Comparison of ENCODE assay signal across 14 mouse cellular contexts in the genomic region with DNA sequence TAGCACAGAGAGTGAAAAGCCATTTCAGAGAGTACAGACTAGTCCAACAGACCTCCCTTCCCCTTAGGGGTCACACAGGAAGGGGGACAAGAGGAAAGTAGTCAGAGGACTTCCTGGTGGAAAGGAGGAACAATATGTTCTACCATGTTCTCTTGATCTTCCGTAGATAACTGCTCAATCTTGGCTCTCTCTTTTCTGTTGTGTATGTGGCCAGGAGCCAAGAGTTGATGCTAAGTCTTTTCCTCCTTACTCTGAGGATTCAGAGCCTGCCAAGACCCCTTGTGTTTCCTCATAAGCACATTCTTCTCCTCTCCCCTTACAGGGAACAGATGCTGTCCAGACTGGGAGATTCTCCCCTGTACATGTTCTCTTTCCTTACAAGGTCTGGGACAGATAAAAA.
DNase-seq lines count a peak whose midpoint lies in the region; ATAC-seq and TF ChIP-seq lines count a peak whose summit lies in the region.
"Had no signal": no experiment of that assay in that cellular context is flagged by ENCODE, and none has a peak within 500 bp of the region (broad histone marks: within the 10 kb centered on the region; RNA-seq: fewer than 3 reads in every experiment).

No protein-coding gene starts in this region.

- TF ChIP-seq CTCF in hindbrain, postnatal 0 days (IDR thresholded peaks at IDR 0.05; ENCODE audit: low read depth), result no peak
- TF ChIP-seq CTCF in lung, adult 2 months (IDR thresholded peaks at IDR 0.05; ENCODE audit: insufficient read depth, low read length), result no peak

- no peaks in the 10 kb centered on the region for H3K36me3 ChIP-seq in hindbrain, postnatal 0 days (ENCODE audit: insufficient read depth, low read length)
- no peaks in the 10 kb centered on the region for H3K36me3 ChIP-seq in hindbrain, embryonic 16.5 days (ENCODE audit: control insufficient read depth, insufficient read depth, low read length)
- no peaks in the 10 kb centered on the region for H3K36me3 ChIP-seq in lung, embryonic 15.5 days
- no peaks in the 10 kb centered on the region for H3K36me3 ChIP-seq in lung, embryonic 16.5 days (ENCODE audit: control insufficient read depth, insufficient read depth, low read length)
- no peaks in the 10 kb centered on the region for H3K36me3 ChIP-seq in stomach, embryonic 15.5 days

- H3K27ac ChIP-seq in hindbrain, postnatal 0 days, result no peak overlapping the region
- no peak overlapping the region for H3K27ac ChIP-seq in hindbrain, embryonic 16.5 days (ENCODE audit: low read depth, low read length)
- H3K27ac ChIP-seq in lung, embryonic 15.5 days, result peak overlapping the region; percentile 48
- H3K27ac ChIP-seq in lung, embryonic 16.5 days (ENCODE audit: low read length), result peak overlapping the region; percentile 41; the same call in 1 of the 2 replicates
- peak overlapping the region; percentile 48; the same call in 1 of the 2 replicates for H3K27ac ChIP-seq in stomach, embryonic 15.5 days

- DNase-seq in hindbrain, postnatal 0 days (ENCODE audit: low spot score), result peak; percentile 8
- no peak for DNase-seq in lung, adult 2 months
- DNase-seq in layer of hippocampus, postnatal 36 days, result no peak
- DNase-seq: adrenal gland, postnatal 10 days; cerebellum, adult 9-11 months; gastrocnemius, postnatal 10 days; right cerebral cortex, postnatal 14 days had no signal

- H3K9ac ChIP-seq in hindbrain, postnatal 0 days (replicated peaks; ENCODE audit: low read length), result no peak overlapping the region
- H3K9ac ChIP-seq in hindbrain, embryonic 16.5 days (ENCODE audit: low read depth, low read length), result no peak overlapping the region
- H3K9ac ChIP-seq in lung, embryonic 15.5 days, result no peak overlapping the region
- no peak overlapping the region for H3K9ac ChIP-seq in lung, embryonic 16.5 days (ENCODE audit: low read length)
- no peak overlapping the region for H3K9ac ChIP-seq in stomach, embryonic 15.5 days

- WGBS in hindbrain, postnatal 0 days, result 52% methylated on average over 1 of the region's 1 CpGs
- 70% methylated on average over 1 of the region's 1 CpGs for WGBS in hindbrain, embryonic 16.5 days
- 40% methylated on average over 1 of the region's 1 CpGs for WGBS in lung, embryonic 15.5 days
- 27% methylated on average over 1 of the region's 1 CpGs for WGBS in lung, adult 2 months
- 36% methylated on average over 1 of the region's 1 CpGs for WGBS in lung, embryonic 16.5 days
- 32% methylated on average over 1 of the region's 1 CpGs for WGBS in stomach, embryonic 15.5 days

- H3K4me3 ChIP-seq in hindbrain, postnatal 0 days (ENCODE audit: low read length), result no peak overlapping the region
- no peak overlapping the region for H3K4me3 ChIP-seq in hindbrain, embryonic 16.5 days (ENCODE audit: low read length)
- H3K4me3 ChIP-seq in lung, embryonic 15.5 days, result no peak overlapping the region
- H3K4me3 ChIP-seq in lung, adult 2 months (replicated peaks; ENCODE audit: extremely low read depth, low read depth, low read length), result no peak overlapping the region
- H3K4me3 ChIP-seq in lung, embryonic 16.5 days (ENCODE audit: low read length), result no peak overlapping the region
- H3K4me3 ChIP-seq in stomach, embryonic 15.5 days (replicated peaks), result no peak overlapping the region

- ATAC-seq in hindbrain, postnatal 0 days, result no peak
- ATAC-seq in hindbrain, embryonic 16.5 days, result no peak
- peak; percentile 77; the same call in 1 of the 2 replicates for ATAC-seq in lung, embryonic 15.5 days (ENCODE audit: borderline replicate concordance, extremely low read depth, low FRiP score, low TSS enrichment)
- peak; percentile 93 for ATAC-seq in lung, embryonic 16.5 days (ENCODE audit: low read depth)
- 0 out of 2 replicates have a peak, but pooled peaks have one; percentile 18 for ATAC-seq in stomach, embryonic 15.5 days (ENCODE audit: insufficient read depth, low FRiP score, low read depth)
- ATAC-seq: CD4-positive, CD25-positive, alpha-beta regulatory T cell, adult 4 months; inflammation-experienced regulatory T-cells, adult 6 months; midbrain, embryonic 16.5 days had no signal

- H3K27me3 ChIP-seq in hindbrain, postnatal 0 days (ENCODE audit: insufficient read depth, low read length), result no peaks in the 10 kb centered on the region
- no peaks in the 10 kb centered on the region for H3K27me3 ChIP-seq in hindbrain, embryonic 16.5 days (replicated peaks; ENCODE audit: control insufficient read depth, insufficient read depth, low read length)
- no peaks in the 10 kb centered on the region for H3K27me3 ChIP-seq in lung, embryonic 15.5 days
- no peaks in the 10 kb centered on the region for H3K27me3 ChIP-seq in lung, embryonic 16.5 days (ENCODE audit: control insufficient read depth, insufficient read depth, low read depth, low read length)
- H3K27me3 ChIP-seq in stomach, embryonic 15.5 days (replicated peaks), result no peaks in the 10 kb centered on the region

- H3K4me1 ChIP-seq in hindbrain, postnatal 0 days (ENCODE audit: insufficient read depth, low read length), result no peaks in the 10 kb centered on the region
- H3K4me1 ChIP-seq in hindbrain, embryonic 16.5 days (ENCODE audit: control insufficient read depth, insufficient read depth, low read depth, low read length), result no peaks in the 10 kb centered on the region
- H3K4me1 ChIP-seq in lung, embryonic 15.5 days, result peaks cover 11% of the 10 kb centered on the region; the same call in 1 of the 2 replicates
- H3K4me1 ChIP-seq in lung, adult 2 months (ENCODE audit: control insufficient read depth, insufficient read depth, low read length), result no peaks in the 10 kb centered on the region
- H3K4me1 ChIP-seq in lung, embryonic 16.5 days (replicated peaks; ENCODE audit: control insufficient read depth, insufficient read depth, low read length), result no peaks in the 10 kb centered on the region
- 0 out of 2 replicates have a peak, but pooled peaks cover 5% of the 10 kb centered on the region for H3K4me1 ChIP-seq in stomach, embryonic 15.5 days

- no peaks in the 10 kb centered on the region for H3K9me3 ChIP-seq in hindbrain, postnatal 0 days (ENCODE audit: low read length)
- H3K9me3 ChIP-seq in hindbrain, embryonic 16.5 days (ENCODE audit: control insufficient read depth, low read length), result no peaks in the 10 kb centered on the region
- no peaks in the 10 kb centered on the region for H3K9me3 ChIP-seq in lung, embryonic 15.5 days
- no peaks in the 10 kb centered on the region for H3K9me3 ChIP-seq in lung, embryonic 16.5 days (ENCODE audit: control insufficient read depth, low read length)
- H3K9me3 ChIP-seq in stomach, embryonic 15.5 days, result no peaks in the 10 kb centered on the region

- no peak overlapping the region for H3K4me2 ChIP-seq in hindbrain, postnatal 0 days (ENCODE audit: low read depth, low read length)
- H3K4me2 ChIP-seq in hindbrain, embryonic 16.5 days (ENCODE audit: low read length), result no peak overlapping the region
- no peak overlapping the region for H3K4me2 ChIP-seq in lung, embryonic 15.5 days
- H3K4me2 ChIP-seq in lung, embryonic 16.5 days (ENCODE audit: low read depth, low read length), result no peak overlapping the region
- no peak overlapping the region for H3K4me2 ChIP-seq in stomach, embryonic 15.5 days

- TF ChIP-seq POLR2A in lung, adult 2 months (IDR thresholded peaks at IDR 0.05; ENCODE audit: borderline replicate concordance, extremely low read depth, low read depth, low read length), result no peak

Comparison
In these comparisons a context has a peak if more than half of its experiments do, and no peak if none do; other contexts are left out.
1. ATAC-seq: peak in lung, embryonic 15.5 days (single experiment), lung, embryonic 16.5 days (single experiment) and stomach, embryonic 15.5 days (single experiment); none in hindbrain, postnatal 0 days (single experiment) and hindbrain, embryonic 16.5 days (single experiment).
2. H3K27ac ChIP-seq: peak in lung, embryonic 15.5 days (single experiment), lung, embryonic 16.5 days (single experiment) and stomach, embryonic 15.5 days (single experiment); none in hindbrain, postnatal 0 days (single experiment) and hindbrain, embryonic 16.5 days (single experiment).